Mouse (Mus musculus): ENCODE measurements around the gene Cnot10.

The Cnot10 gene

DNA sequence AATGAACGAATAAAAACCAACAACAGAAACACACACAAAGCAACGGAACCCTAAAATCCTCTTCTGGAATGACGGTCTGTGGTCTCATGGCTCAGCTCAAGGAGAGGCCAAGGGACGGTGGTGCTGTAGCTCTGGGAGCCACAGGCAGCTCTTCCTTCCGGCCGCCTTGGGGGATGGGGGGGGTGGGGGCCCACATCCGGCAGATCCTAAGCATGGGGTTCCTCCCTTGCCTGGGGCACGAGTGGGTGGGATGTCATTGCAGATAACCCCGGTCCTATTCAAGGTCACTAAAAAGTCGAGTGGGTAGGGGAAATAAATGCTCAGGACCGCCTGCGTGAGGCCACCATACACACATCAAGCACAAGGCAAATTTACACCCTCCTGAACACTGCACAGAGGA, 93.2 kb downstream of the Cnot10 start:
- DNase-seq (ENCODE audit: low spot score) = no peak

DNA sequence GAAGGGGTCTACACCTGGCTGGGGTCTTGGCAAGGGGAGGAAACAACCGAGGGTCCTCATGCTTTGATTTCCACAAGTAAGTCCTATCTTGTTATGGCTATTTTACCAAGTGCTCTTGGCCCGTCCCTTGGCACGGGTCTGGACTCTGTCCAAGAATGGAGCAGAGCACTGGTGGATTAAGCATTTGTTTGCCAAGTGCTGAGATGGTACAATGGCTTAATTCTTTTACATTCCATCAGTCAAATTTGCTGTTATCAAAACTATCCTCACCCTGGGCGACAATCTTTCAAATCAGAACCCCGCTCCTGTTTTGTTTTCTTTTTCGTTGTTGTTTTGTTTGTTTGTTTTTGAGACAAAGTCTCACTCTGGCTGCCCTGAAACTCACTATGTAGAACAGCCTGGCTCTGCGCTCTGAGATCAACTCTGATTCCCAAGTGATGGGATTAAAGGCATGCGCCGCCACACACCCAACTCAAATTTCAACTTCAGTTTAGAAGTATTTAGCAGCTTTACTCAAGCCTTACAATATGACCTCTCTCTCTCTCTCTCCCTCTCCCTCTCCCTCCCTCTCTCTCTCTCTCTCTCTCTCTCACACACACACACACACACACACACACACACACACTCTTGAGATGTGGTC, 95.1 kb downstream of the Cnot10 start:
- no peak for DNase-seq (ENCODE audit: low spot score)

DNA sequence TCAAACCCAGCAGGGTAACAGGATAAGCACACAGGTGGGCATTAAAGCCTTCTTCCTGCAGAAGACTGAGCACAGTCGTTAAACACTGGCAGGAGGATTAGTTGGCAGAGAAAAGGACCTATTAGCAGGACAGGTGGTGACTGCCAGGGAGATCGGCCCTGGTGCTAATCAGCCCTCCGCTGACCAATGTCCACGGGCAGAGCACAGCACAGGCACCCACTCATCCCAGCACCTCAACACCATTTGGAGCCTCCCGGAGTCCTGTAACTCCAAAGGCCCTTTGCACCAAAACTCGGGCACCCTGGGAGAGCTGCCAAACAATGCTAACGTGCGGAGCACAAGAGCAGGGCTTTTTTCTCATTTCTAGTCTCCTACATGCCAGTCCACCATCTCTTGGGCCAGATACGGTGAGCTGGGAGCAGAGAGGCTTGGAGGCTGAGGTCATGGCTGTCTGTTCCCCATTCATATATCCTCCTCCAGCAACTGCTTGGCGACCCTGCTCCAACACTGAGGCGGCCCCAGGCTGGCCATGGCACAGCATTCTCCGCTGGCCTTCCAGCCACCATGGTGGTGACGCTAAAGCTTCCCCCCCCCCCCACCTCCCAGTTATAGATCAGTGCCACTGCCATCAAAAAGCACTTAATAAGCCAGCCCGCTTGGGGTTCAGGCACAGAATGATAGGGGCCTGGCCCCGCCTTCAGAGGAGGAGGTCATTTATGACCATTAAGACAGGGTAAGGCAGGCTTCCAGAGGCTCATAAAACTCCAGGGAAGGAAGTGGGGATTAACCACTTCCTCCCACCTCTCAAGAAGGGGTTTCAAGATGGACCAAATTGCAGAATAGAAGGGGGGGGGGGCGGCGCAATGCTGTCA, 95.9 kb downstream of the Cnot10 start:
- peak; percentile 17 for DNase-seq (ENCODE audit: low spot score)

DNA sequence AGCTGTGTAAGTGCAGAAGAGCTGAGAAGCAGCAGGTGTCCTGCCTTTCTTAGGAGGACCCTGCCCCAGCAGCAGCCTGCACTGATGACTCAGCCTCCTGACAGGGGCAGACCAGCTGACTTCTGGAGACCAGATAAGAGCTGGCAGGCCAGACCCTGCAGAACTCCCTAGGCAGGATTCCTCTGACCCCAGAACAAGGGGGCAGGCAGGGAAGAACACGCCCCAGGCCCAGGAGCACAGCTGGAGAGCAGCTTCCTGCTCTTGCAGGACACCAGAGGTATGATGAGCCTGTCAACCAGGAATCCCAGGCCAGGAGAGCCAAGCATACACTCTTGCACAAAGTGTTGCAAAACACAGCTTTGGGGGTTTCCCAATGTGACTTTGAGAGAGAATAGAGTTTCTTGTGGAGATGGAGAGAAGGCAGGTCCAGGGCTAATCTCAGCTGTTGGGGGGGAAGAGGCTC, 98.7 kb downstream of the Cnot10 start:
- DNase-seq (ENCODE audit: low spot score) = no peak

DNA sequence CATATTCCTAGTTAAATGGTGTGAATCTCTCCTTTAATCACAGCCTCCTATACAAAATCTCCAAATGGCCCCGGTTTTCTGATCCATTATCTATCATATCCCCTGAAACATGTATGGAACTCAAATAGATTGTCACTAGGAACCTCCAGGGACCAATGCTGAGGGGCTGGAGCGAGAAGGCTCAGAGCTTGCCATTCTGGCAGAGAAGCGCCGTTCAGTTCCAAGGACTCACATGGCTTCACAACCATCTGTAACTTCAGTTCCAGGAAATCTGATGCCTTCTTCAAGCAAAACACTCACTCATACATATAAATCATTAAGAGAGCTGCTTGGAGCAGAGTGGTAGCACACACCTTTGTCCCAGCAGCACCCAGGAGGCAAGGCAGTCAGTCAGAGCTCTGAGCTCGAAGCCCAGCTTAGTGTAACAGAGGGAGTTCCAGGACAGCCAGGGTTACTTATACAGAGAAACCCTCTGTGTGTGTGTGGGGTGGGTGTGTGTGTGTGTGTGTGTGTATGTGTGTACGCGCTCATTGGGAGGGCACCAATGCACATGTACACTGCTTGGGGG, 100.9 kb downstream of the Cnot10 start:
- no peak for DNase-seq (ENCODE audit: low spot score)

DNA sequence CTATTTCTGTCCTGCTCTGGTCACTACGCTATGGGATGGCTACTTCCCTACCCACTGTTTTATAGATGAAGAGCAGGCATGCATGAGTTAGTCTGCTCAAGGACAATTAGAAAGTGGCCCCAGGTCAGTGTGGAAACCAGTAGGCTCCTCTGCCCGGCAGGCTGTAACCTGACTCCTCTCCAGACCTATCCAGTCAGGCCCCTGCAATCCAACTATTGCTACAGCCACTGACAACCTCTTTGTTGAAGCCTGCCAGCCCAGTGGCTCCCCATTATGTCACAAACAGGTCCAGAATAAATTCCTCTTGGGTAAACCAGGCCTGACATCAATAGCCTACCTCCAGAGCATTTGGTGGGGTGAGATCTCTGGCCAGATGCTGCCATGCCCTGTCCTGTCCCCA, 103.4 kb downstream of the Cnot10 start:
- peak; percentile 84 for DNase-seq (ENCODE audit: low spot score)

Data from embryo, embryonic 10.5 days (tissue).